ENCODE assay signal across 35 mouse cellular contexts in the genomic region with DNA sequence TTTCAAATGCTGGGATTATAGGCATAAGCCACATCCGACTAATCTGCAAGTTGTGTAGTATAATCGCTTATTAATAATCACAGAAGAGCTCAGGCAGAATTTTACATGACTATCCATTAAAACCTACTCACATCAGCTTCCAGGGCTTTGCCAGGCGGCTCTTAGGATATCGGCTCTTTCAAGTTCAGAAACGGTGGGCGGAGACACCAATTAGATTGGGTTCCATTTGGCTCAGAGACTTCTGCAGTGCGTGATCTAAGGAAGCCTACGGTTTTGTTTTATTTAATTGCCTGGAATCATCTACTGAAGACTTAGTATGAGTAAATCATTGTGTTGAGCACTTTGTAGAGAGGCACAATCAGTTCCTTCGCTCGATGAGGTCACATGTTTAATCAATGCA. TPM values are rescaled to one million over a fixed set of nuclear protein-coding genes. Genes with fewer than 3 reads are reported as not detected.
DNase-seq lines count a peak whose midpoint lies in the region; ATAC-seq and TF ChIP-seq lines count a peak whose summit lies in the region.
"Had no signal": no experiment of that assay in that cellular context is flagged by ENCODE, and none has a peak within 500 bp of the region (broad histone marks: within the 10 kb centered on the region; RNA-seq: fewer than 3 reads in every experiment).

No protein-coding gene starts in this region.

- H3K4me2 ChIP-seq in forebrain, embryonic 14.5 days (ENCODE audit: low read length) = no peak overlapping the region
- H3K4me2 ChIP-seq in forebrain, postnatal 0 days (ENCODE audit: low read depth) = no peak overlapping the region
- H3K4me2 ChIP-seq: embryonic facial prominence, embryonic 13.5 days; heart, embryonic 13.5 days; hindbrain, embryonic 14.5 days had no signal

- DNase-seq in forebrain, embryonic 14.5 days (ENCODE audit: low spot score) = peak; percentile 62
- DNase-seq in forebrain, postnatal 0 days = no peak
- DNase-seq in heart, embryonic 10.5 days (ENCODE audit: low spot score) = peak; percentile 60
- DNase-seq in heart, adult 18-20 months = no peak
- DNase-seq in lung, postnatal 36 days = peak; percentile 6
- no peak for DNase-seq in lung, adult 2 months
- peak; percentile 79 for DNase-seq in brain, embryonic 14.5 days (ENCODE audit: low read depth)
- DNase-seq: adrenal gland, postnatal 10 days; adrenal gland, postnatal 36 days; B cell, adult 2 months; cerebellum, adult 11-12 months; cerebellum, adult 8-10 months; cerebellum, postnatal 10 days; cerebellum, postnatal 36 days; embryo, embryonic 11 days; gastrocnemius, postnatal 25 days; heart, postnatal 14 days; heart, postnatal 4 days had no signal

- 35% methylated on average over 10 of the region's 10 CpGs for WGBS in forebrain, embryonic 14.5 days
- 38% methylated on average over 10 of the region's 10 CpGs for WGBS in forebrain, postnatal 0 days
- 80% methylated on average over 10 of the region's 10 CpGs for WGBS in heart, embryonic 10.5 days
- WGBS in lung, adult 2 months = 72% methylated on average over 10 of the region's 10 CpGs

- no peak for ATAC-seq in forebrain, embryonic 14.5 days
- ATAC-seq in forebrain, postnatal 0 days = no peak
- ATAC-seq: hindbrain, postnatal 0 days; inflammation-experienced regulatory T-cells, adult 6 months; intestine, embryonic 16.5 days; Patski had no signal

- H3K27ac ChIP-seq in forebrain, embryonic 14.5 days (ENCODE audit: low read depth, low read length) = no peak overlapping the region
- H3K27ac ChIP-seq in forebrain, postnatal 0 days (ENCODE audit: low read depth, low read length) = no peak overlapping the region
- H3K27ac ChIP-seq in heart, embryonic 10.5 days = no peak overlapping the region
- H3K27ac ChIP-seq: embryonic facial prominence, embryonic 10.5 days; embryonic facial prominence, embryonic 13.5 days; heart, embryonic 13.5 days; hindbrain, embryonic 14.5 days; hindbrain, postnatal 0 days had no signal

- no peaks in the 10 kb centered on the region for H3K36me3 ChIP-seq in forebrain, embryonic 14.5 days (ENCODE audit: control insufficient read depth, insufficient read depth, low read length)
- no peaks in the 10 kb centered on the region for H3K36me3 ChIP-seq in forebrain, postnatal 0 days (ENCODE audit: insufficient read depth)
- H3K36me3 ChIP-seq in heart, embryonic 10.5 days = no peaks in the 10 kb centered on the region
- H3K36me3 ChIP-seq: embryonic facial prominence, embryonic 10.5 days; embryonic facial prominence, embryonic 13.5 days; G1E; heart, embryonic 13.5 days had no signal

- TF ChIP-seq CTCF in forebrain, postnatal 0 days (IDR thresholded peaks at IDR 0.05; ENCODE audit: low read depth) = no peak
- TF ChIP-seq CTCF in lung, adult 2 months (IDR thresholded peaks at IDR 0.05; ENCODE audit: insufficient read depth, low read length) = no peak
- no peak for TF ChIP-seq CTCF in brain, embryonic 14.5 days (IDR thresholded peaks at IDR 0.05; ENCODE audit: borderline replicate concordance, extremely low read depth, insufficient read depth, insufficient read length)

- no peak for TF ChIP-seq POLR2A in lung, adult 2 months (IDR thresholded peaks at IDR 0.05; ENCODE audit: borderline replicate concordance, extremely low read depth, low read depth, low read length)
- TF ChIP-seq POLR2A in brain, embryonic 14.5 days (IDR thresholded peaks at IDR 0.05; ENCODE audit: borderline replicate concordance, extremely low read depth, insufficient read depth, insufficient read length, poor library complexity, severe bottlenecking) = no peak

- H3K9me3 ChIP-seq in forebrain, embryonic 14.5 days (replicated peaks; ENCODE audit: control insufficient read depth, low read length) = no peaks in the 10 kb centered on the region
- no peaks in the 10 kb centered on the region for H3K9me3 ChIP-seq in forebrain, postnatal 0 days (ENCODE audit: low read length)
- H3K9me3 ChIP-seq in heart, embryonic 10.5 days = no peaks in the 10 kb centered on the region
- H3K9me3 ChIP-seq: embryonic facial prominence, embryonic 10.5 days; embryonic facial prominence, embryonic 13.5 days; G1E; heart, embryonic 13.5 days had no signal

- H3K27me3 ChIP-seq in forebrain, embryonic 14.5 days (replicated peaks; ENCODE audit: control insufficient read depth, insufficient read depth, low read length) = no peaks in the 10 kb centered on the region
- no peaks in the 10 kb centered on the region for H3K27me3 ChIP-seq in forebrain, postnatal 0 days (ENCODE audit: insufficient read depth, low read length)
- H3K27me3 ChIP-seq in heart, embryonic 10.5 days (ENCODE audit: insufficient read depth, poor library complexity, severe bottlenecking) = no peaks in the 10 kb centered on the region
- H3K27me3 ChIP-seq: CH12.LX; embryonic facial prominence, embryonic 13.5 days; heart, embryonic 13.5 days had no signal

- no peak overlapping the region for H3K4me3 ChIP-seq in forebrain, embryonic 14.5 days (ENCODE audit: low read depth, low read length)
- H3K4me3 ChIP-seq in forebrain, postnatal 0 days (ENCODE audit: low read depth, low read length) = no peak overlapping the region
- H3K4me3 ChIP-seq in heart, embryonic 10.5 days = no peak overlapping the region
- H3K4me3 ChIP-seq in lung, adult 2 months (replicated peaks; ENCODE audit: extremely low read depth, low read depth, low read length) = no peak overlapping the region
- H3K4me3 ChIP-seq: embryonic facial prominence, embryonic 10.5 days; embryonic facial prominence, embryonic 13.5 days; erythroblast, embryonic 14.5 days; heart, embryonic 13.5 days had no signal

- no peak overlapping the region for H3K9ac ChIP-seq in forebrain, embryonic 14.5 days (ENCODE audit: low read length)
- H3K9ac ChIP-seq in forebrain, postnatal 0 days = no peak overlapping the region
- H3K9ac ChIP-seq: embryonic facial prominence, embryonic 13.5 days; heart, embryonic 13.5 days; hindbrain, embryonic 14.5 days had no signal

- H3K4me1 ChIP-seq in forebrain, embryonic 14.5 days (ENCODE audit: control insufficient read depth, insufficient read depth, low read length) = peaks cover 4% of the 10 kb centered on the region; the same call in 1 of the 2 replicates
- no peaks in the 10 kb centered on the region for H3K4me1 ChIP-seq in forebrain, postnatal 0 days (ENCODE audit: insufficient read depth)
- no peaks in the 10 kb centered on the region for H3K4me1 ChIP-seq in heart, embryonic 10.5 days
- H3K4me1 ChIP-seq in lung, adult 2 months (ENCODE audit: control insufficient read depth, insufficient read depth, low read length) = no peaks in the 10 kb centered on the region
- H3K4me1 ChIP-seq: embryonic facial prominence, embryonic 13.5 days; heart, embryonic 13.5 days had no signal

RNA-seq across cellular contexts. Expression of a gene that starts 6.6 kb away (rescaled TPM):
- not detected in 2 replicates for polyA plus RNA-seq in forebrain, embryonic 14.5 days (2014; fragmentation: Nextera tagmentation; extraction: Ambion mirVana)
- not detected in 2 replicates for total RNA-seq in forebrain, postnatal 0 days (2014; rRNA removed)
- polyA plus RNA-seq in forebrain, postnatal 0 days (2015; fragmentation: Nextera tagmentation; extraction: Ambion mirVana) = 0.09 and 0.30 TPM in 2 replicates
- polyA plus RNA-seq in heart, embryonic 10.5 days (2016; fragmentation: Nextera tagmentation; extraction: Ambion mirVana) = 0.09 TPM in 1 of 2 replicates, not detected in the other
- not detected for total RNA-seq in heart, adult 18-20 months (2021)
- not detected in 2 replicates for polyA plus RNA-seq in lung, adult 2 months (2012; rRNA removed)
- 0.07 TPM in 1 of 2 replicates, not detected in the other for polyA plus RNA-seq in brain, embryonic 14.5 days (2012; rRNA removed)
- total RNA-seq: adrenal gland, adult 18-20 months; adrenal gland, postnatal 10 days; adrenal gland, postnatal 36 days; CH12.LX; heart, postnatal 14 days; heart, postnatal 4 days had no signal
- polyA plus RNA-seq: cortical plate, adult 2 months; embryonic facial prominence, embryonic 10.5 days; embryonic facial prominence, embryonic 13.5 days; heart, embryonic 13.5 days; hindbrain, embryonic 11.5 days; hindbrain, embryonic 14.5 days; intestine, embryonic 16.5 days had no signal

RNA-seq across cellular contexts. Expression of a gene that starts 27.6 kb away (rescaled TPM):
- polyA plus RNA-seq in forebrain, embryonic 14.5 days (2014; fragmentation: Nextera tagmentation; extraction: Ambion mirVana) = 1.9 and 2.3 TPM in 2 replicates
- total RNA-seq in forebrain, postnatal 0 days (2014; rRNA removed) = 0.85 and 3.7 TPM in 2 replicates
- 0.83 and 1.2 TPM in 2 replicates for polyA plus RNA-seq in forebrain, postnatal 0 days (2015; fragmentation: Nextera tagmentation; extraction: Ambion mirVana)
- polyA plus RNA-seq in heart, embryonic 10.5 days (2016; fragmentation: Nextera tagmentation; extraction: Ambion mirVana) = 0.06 TPM in 1 of 2 replicates, not detected in the other
- not detected for total RNA-seq in heart, adult 18-20 months (2021)
- not detected in 2 replicates for polyA plus RNA-seq in lung, adult 2 months (2012; rRNA removed)
- polyA plus RNA-seq in brain, embryonic 14.5 days (2012; rRNA removed) = 1.1 and 2.0 TPM in 2 replicates
- total RNA-seq: CH12.LX; gastrocnemius, adult 8-10 months; gastrocnemius, postnatal 25 days; heart, adult 8-10 months; heart, postnatal 14 days; heart, postnatal 4 days had no signal
- polyA plus RNA-seq: embryonic facial prominence, embryonic 13.5 days; erythroblast, embryonic 14.5 days; G1E; gonadal fat pad, adult 2 months had no signal

Comparison
In these comparisons a context has a peak if more than half of its experiments do, and no peak if none do; other contexts are left out.
1. DNase-seq: peak in forebrain, embryonic 14.5 days (single experiment), heart, embryonic 10.5 days (single experiment), lung, postnatal 36 days (single experiment) and brain, embryonic 14.5 days (single experiment); none in forebrain, postnatal 0 days (single experiment), heart, adult 18-20 months (0 of 2) and lung, adult 2 months (single experiment).